Mouse (Mus musculus) midbrain, embryonic 15.5 days (tissue): ENCODE data around the gene 2010111I01Rik. TPM values are rescaled to one million over a fixed set of nuclear protein-coding genes. Genes with fewer than 3 reads are reported as not detected.
"Not testable (repeated sequence)": the region's sequence is repeated elsewhere in the genome, so short reads cannot be mapped to it uniquely, and the experiment has no call there.

Experiments used
- ATAC-seq: fragments of 200-750 bp; cut with Nextera tagmentation; replicated peaks from 2 replicates; pipeline ENCODE4 v1.8.0; 2017; ENCODE audit warnings: moderate TSS enrichment
- H3K27ac ChIP-seq: fragments of 300-500 bp; sonication (generic); 2 replicates; pipeline ENCODE4 v1.5.1; 2015; ENCODE audit warnings: mild to moderate bottlenecking, inconsistent platforms
- H3K27me3 ChIP-seq: fragments of 300-500 bp; sonication (generic); replicated peaks from 2 replicates; pipeline ENCODE4 v1.6.1; 2015; ENCODE audit warnings: inconsistent platforms
- H3K36me3 ChIP-seq: fragments of 300-500 bp; sonication (generic); replicated peaks from 2 replicates; pipeline ENCODE4 v1.6.1; 2015; ENCODE audit warnings: inconsistent platforms
- H3K4me1 ChIP-seq: fragments of 300-500 bp; sonication (generic); 2 replicates; pipeline ENCODE4 v1.6.1; 2015; ENCODE audit warnings: inconsistent platforms
- H3K4me2 ChIP-seq: fragments of 300-500 bp; sonication (generic); 2 replicates; pipeline ENCODE4 v1.6.1; 2015; ENCODE audit warnings: inconsistent platforms, mild to moderate bottlenecking, moderate library complexity
- H3K4me3 ChIP-seq: fragments of 300-500 bp; sonication (generic); 2 replicates; pipeline ENCODE4 v1.5.1; 2015; ENCODE audit warnings: mild to moderate bottlenecking, inconsistent platforms
- H3K9ac ChIP-seq: fragments of 300-500 bp; sonication (generic); 2 replicates; pipeline ENCODE4 v1.6.1; 2015; ENCODE audit warnings: mild to moderate bottlenecking, inconsistent platforms
- H3K9me3 ChIP-seq: fragments of 300-500 bp; sonication (generic); 2 replicates; pipeline ENCODE4 v1.6.1; 2016; ENCODE audit warnings: inconsistent platforms
- WGBS: fragments of 180-500 bp; shearing (Covaris S2); methylation state at CpG from one replicate; pipeline ENCODE4 v1.1.7; 2015; ENCODE audit warnings: mixed read lengths; 5-methylcytosine and 5-hydroxymethylcytosine counted together
- polyA plus RNA-seq: library from polyadenylated mRNA; unstranded; fragments of >200 nt; fragmentation: Nextera tagmentation; extraction: Ambion mirVana; gene quantifications from 2 replicates; pipeline ENCODE4 v1.2.1, GENCODE M21; 2015

Gene 2010111I01Rik
- polyA plus RNA-seq, 1 experiment from 2014 or later, result 29.0 TPM

DNA sequence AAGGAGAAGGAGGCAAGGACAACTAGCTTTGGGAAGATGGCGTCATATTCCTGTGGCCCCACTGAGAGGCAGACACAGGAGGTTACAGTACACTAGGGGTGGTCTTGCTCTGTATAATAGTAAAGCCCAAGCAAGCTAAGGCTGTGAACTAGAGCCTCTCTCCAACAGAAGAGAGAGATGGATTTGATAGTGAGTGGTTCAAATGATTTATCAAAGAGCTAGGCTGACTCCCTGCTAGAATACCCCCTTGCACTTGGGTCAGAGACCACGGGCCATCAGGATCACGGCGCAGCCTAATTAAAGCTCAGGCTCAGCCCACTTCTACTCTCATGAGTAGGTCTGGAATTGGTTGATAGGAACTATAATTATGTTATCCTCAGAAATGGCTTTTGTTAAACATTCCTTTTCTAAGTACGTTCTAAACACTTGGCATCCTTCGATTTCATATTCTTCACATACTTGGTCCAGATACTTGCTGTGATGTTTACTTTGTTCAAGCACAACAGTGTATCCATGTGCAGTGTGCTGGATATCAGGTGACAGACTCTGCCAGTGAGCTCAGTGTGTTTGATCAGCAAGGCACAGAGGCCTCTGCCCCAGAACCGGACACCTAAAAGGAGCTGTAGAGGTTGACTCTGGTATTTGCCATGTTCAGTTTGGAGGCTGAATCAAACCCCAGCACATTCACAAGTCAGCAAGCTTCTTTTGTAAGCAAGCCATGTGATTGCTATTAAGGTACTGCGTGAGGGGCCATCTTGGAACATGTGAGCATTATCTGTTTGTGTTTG, 261.3 kb downstream of the 2010111I01Rik start:
- H3K27ac ChIP-seq, result no peak overlapping the region
- H3K4me1 ChIP-seq, result no peaks in the 10 kb centered on the region
- no peaks in the 10 kb centered on the region for H3K9me3 ChIP-seq
- no peak overlapping the region for H3K4me3 ChIP-seq
- no peak for ATAC-seq
- H3K27me3 ChIP-seq, result no peaks in the 10 kb centered on the region
- H3K36me3 ChIP-seq, result no peaks in the 10 kb centered on the region
- 82% methylated on average over 8 of the region's 8 CpGs for WGBS
- H3K4me2 ChIP-seq, result no peak overlapping the region
- H3K9ac ChIP-seq, result no peak overlapping the region

DNA sequence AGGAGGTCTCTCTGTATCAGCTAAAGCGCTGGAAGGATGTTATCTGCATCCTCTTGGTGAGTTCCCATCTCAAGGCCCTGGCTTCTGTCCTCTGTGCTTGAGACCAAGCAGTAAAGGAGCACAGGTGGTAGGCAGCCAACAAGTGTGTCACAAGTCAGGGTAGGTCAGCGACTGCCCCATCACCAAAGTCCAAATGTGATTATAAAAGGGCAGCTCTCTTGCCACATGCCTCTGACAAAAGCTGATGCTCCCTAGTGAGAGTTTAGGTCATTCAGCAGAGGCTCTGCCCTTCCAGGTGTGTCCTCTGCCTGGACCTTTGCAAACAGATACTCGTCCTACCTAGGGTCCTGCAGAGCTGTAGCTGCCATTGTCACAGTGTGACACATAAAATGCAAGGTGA, 263.1 kb downstream of the 2010111I01Rik start:
- Histone ChIP-seq H3K9me3 (no peaks in the 10 kb centered on the region), H3K4me2 (no peak overlapping the region), H3K4me1 (no peaks in the 10 kb centered on the region), H3K9ac (no peak overlapping the region), H3K36me3 (no peaks in the 10 kb centered on the region), H3K27ac (no peak overlapping the region), H3K4me3 (no peak overlapping the region), H3K27me3 (no peaks in the 10 kb centered on the region)
- WGBS, result 87% methylated on average over 3 of the region's 3 CpGs
- no peak for ATAC-seq

DNA sequence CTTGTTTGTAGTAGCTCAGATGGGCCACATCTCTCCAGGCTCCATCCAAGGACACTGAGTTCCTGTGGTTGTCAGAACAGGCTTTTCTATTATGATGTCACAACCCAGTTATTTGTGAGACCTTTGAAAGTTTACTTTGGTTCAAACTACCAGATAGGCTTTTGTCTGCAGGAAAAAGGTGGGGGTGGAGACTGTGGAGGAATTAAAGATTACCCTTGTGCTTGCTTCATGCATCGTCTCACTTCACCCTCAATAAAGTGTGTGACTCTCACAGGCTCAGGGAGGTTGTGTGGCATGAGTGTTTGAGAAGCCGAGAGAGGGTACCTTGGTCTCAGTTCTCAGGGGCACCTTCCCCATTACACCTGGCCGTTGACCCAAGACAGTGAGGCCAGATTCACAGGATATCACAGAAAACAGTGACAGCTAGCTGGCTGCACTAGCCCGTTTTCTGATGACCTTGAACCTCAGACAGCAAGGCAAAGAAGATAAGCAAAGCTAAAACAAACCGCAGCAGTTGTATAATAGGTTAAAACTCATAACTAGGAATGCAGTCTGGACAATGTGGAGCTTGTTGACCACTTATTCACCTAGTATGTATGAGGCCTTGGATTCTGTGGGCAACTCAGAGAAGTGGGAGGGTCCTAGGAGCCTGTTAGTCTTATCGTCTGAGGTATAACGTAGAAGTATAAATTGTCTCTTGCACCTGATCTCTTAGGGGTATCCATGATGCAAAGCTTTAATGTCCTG, 266.4 kb downstream of the 2010111I01Rik start:
- Histone ChIP-seq H3K27ac (no peak overlapping the region), H3K27me3 (no peaks in the 10 kb centered on the region), H3K4me1 (no peaks in the 10 kb centered on the region), H3K4me2 (no peak overlapping the region), H3K4me3 (no peak overlapping the region), H3K9me3 (no peaks in the 10 kb centered on the region), H3K9ac (no peak overlapping the region), H3K36me3 (no peaks in the 10 kb centered on the region)
- ATAC-seq, result 0 out of 2 replicates have a peak, but pooled peaks have one; percentile 42
- WGBS, result 69% methylated on average over 7 of the region's 7 CpGs

DNA sequence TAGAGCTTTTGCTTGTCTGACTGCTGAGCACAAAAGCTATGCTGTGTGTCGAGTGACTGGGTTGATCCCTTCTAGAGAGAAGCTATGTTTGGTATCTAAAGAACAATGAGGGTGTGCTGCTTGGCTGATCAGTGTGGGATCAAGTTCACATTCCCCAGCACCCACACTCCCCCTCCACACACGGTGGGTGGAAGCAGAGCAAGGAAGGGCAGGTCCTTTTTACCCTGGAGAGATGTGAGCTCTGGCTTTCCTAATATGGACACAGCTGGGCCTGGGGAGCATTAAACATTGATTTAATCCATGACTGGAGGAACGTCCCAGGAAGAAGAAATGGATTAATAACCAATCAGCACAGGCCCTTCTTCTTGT, 267.0 kb downstream of the 2010111I01Rik start:
- no peaks in the 10 kb centered on the region for H3K4me1 ChIP-seq
- ATAC-seq, result no peak
- no peaks in the 10 kb centered on the region for H3K9me3 ChIP-seq
- no peaks in the 10 kb centered on the region for H3K27me3 ChIP-seq
- no peak overlapping the region for H3K4me2 ChIP-seq
- no peak overlapping the region for H3K4me3 ChIP-seq
- WGBS, result 14% methylated on average over 3 of the region's 3 CpGs
- no peaks in the 10 kb centered on the region for H3K36me3 ChIP-seq
- H3K27ac ChIP-seq, result no peak overlapping the region
- H3K9ac ChIP-seq, result no peak overlapping the region

DNA sequence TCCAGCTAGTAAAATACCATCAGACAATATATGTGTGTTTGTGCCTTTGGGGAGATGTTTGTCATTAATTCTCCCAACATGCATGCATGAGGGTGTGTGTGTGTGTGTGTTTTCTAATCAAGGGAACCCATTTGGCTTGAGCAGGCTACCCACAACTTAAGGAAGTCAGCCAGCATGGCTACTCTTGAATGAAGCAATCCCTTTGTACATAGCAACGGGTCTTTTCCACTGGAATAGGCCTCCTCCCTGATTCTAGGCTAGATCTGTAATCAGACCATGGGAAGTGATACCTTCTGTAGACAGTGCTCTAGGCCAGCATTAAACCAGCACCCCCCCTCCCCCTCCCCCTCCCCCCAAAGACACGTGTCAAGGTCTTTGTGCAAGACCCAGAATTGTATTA, 267.9 kb downstream of the 2010111I01Rik start:
- Histone ChIP-seq H3K36me3 (no peaks in the 10 kb centered on the region), H3K4me2 (no peak overlapping the region), H3K9me3 (no peaks in the 10 kb centered on the region), H3K27ac (no peak overlapping the region), H3K9ac (no peak overlapping the region), H3K27me3 (no peaks in the 10 kb centered on the region), H3K4me1 (no peaks in the 10 kb centered on the region), H3K4me3 (no peak overlapping the region)
- no peak for ATAC-seq
- WGBS, result 60% methylated on average over 2 of the region's 2 CpGs

DNA sequence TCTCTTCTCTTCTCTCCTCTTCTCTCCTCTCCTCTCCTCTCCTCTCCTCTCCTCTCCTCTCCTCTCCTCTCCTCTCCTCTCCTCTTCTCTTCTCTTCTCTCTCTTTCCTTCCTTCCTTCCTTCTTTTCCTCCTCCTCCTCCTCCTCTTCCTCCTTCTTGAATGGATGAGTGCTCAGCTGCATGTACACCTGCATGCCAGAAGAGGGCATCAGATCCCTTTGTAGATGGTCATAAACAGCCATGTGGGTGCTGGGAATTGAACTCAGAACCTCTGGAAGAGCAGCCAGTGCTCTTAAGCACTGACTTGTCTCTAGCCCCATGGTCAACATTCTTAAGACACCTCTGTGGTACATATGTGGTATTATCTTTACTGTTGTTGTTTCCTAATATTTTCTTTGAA, 269.8 kb downstream of the 2010111I01Rik start:
- not testable (repeated sequence) for H3K4me2 ChIP-seq, H3K4me3 ChIP-seq, H3K27ac ChIP-seq, H3K4me1 ChIP-seq, H3K36me3 ChIP-seq, H3K27me3 ChIP-seq, H3K9ac ChIP-seq, H3K9me3 ChIP-seq, ATAC-seq

DNA sequence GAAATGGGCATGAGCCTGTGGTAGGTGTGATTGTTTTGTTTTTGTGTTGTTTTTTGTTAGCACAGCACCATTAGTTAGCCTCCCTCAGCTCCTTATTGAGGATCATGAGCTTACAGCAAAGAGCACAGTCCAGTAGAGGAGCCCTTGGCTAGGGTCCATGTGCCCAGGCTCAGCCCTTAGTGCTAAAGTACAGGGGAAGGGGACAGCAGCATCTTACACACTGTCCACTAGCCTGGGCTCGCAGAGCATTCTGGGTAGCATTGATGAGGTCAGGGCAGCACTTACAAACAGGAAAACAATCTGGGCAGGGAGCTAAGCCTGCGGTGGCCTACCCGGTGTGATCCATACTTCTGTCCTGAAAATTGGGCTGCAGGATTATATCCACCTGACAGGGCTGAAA, 270.9 kb downstream of the 2010111I01Rik start:
- Histone ChIP-seq H3K9me3 (no peaks in the 10 kb centered on the region), H3K4me2 (no peak overlapping the region), H3K36me3 (no peaks in the 10 kb centered on the region), H3K27me3 (no peaks in the 10 kb centered on the region), H3K9ac (no peak overlapping the region), H3K4me3 (no peak overlapping the region), H3K27ac (no peak overlapping the region), H3K4me1 (peaks cover 12% of the 10 kb centered on the region)
- no peak for ATAC-seq
- 89% methylated on average over 3 of the region's 3 CpGs for WGBS

DNA sequence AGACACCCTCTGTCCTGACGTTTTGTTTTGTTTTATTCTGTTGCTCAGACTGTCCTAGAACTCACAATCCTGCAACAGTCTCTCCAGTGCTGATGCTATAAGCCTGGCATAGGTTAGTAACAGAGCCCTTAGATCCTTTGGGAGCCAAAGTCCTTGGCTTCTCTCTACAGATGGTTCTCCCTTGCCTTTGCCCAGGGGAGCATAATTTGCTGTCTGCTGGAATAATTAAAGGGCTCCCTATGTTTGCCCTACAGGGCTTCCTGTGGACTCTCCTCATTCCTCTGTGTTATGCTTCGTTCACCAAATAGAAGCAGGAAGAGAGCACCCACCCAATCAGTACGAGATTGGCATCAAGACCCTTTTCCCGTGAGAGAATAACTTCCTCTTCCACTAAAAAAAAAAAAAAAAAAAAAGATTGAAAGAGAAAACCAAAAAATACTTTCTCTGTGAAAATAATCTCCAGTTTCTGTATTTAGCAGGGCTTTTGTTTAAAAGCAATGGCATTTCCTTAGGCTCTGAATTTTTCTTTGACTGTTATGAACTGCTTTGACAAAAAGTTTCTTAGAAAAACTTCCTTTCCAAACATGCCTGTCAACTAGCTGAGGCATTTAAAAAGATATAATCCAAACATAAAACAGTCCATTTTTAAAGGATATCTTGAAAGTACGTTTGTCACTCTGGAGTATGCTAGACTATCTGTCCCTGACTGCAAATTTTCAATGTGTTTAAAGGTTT, 271.6 kb downstream of the 2010111I01Rik start:
- Histone ChIP-seq H3K4me2 (no peak overlapping the region), H3K4me1 (peaks cover 19% of the 10 kb centered on the region), H3K27me3 (no peaks in the 10 kb centered on the region), H3K9me3 (no peaks in the 10 kb centered on the region), H3K9ac (no peak overlapping the region), H3K27ac (no peak overlapping the region), H3K4me3 (no peak overlapping the region), H3K36me3 (no peaks in the 10 kb centered on the region)
- ATAC-seq, result no peak
- WGBS, result 61% methylated on average over 5 of the region's 5 CpGs

DNA sequence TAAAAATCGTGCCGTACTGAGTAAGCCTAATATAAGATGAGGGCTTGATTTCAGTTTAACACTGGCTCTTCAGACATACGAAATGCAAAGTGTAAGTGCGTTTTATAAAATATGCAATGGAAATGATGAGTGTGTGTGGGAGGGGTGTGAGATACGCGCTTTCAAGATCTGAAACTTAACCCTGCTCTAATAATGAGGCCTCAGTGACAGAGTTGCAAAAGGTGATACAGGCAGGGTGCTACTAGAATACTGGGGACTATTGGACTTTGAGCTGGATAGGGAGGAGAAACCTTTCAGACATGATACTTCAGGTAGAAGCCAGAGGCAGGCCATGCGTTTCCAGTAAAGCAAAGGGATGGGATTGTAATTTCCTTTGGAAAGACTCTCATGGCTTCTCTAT, 273.4 kb downstream of the 2010111I01Rik start:
- 89% methylated on average over 7 of the region's 7 CpGs for WGBS
- H3K27ac ChIP-seq, result no peak overlapping the region

DNA sequence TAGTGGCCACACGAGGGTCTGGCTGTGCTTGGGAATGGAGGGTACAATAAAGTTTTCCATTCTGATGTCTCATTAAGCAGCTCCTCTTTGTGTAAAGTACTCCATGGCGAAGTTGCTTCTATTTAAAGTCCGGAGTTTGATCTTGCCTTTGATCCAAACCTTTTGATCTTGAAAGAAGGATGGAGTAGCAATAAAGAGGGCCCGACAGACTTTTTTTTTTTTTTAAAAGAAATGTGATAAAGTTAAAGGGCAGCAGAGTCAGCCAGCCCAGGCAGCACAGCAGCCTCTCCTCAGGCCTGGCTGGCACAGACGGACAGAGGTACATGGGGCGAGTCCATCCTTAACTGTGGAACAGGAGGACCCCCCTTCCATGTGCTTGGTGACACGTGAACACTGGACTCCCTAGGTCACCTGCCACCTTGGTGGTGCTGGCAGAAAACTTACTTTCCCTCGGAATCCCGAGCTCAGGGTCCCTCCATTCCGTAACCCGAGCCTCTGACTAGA, 274.7 kb downstream of the 2010111I01Rik start:
- peaks cover 20% of the 10 kb centered on the region for H3K4me1 ChIP-seq
- peak overlapping the region; percentile 82 for H3K27ac ChIP-seq
- H3K9ac ChIP-seq, result peak overlapping the region; percentile 68
- peak overlapping the region; percentile 81 for H3K4me2 ChIP-seq
- peak; percentile 79 for ATAC-seq
- no peaks in the 10 kb centered on the region for H3K9me3 ChIP-seq
- H3K4me3 ChIP-seq, result peak overlapping the region; percentile 86
- 2% methylated on average over 11 of the region's 11 CpGs for WGBS
- H3K36me3 ChIP-seq, result no peaks in the 10 kb centered on the region
- no peaks in the 10 kb centered on the region for H3K27me3 ChIP-seq

More for the DNA sequence above, 273.4 kb downstream of the 2010111I01Rik start:
- no peaks in the 10 kb centered on the region for H3K9me3 ChIP-seq
- no peak for ATAC-seq
- H3K4me3 ChIP-seq, result no peak overlapping the region
- H3K36me3 ChIP-seq, result no peaks in the 10 kb centered on the region
- no peaks in the 10 kb centered on the region for H3K27me3 ChIP-seq
- no peak overlapping the region for H3K9ac ChIP-seq
- H3K4me1 ChIP-seq, result peaks cover 19% of the 10 kb centered on the region
- H3K4me2 ChIP-seq, result no peak overlapping the region

DNA sequence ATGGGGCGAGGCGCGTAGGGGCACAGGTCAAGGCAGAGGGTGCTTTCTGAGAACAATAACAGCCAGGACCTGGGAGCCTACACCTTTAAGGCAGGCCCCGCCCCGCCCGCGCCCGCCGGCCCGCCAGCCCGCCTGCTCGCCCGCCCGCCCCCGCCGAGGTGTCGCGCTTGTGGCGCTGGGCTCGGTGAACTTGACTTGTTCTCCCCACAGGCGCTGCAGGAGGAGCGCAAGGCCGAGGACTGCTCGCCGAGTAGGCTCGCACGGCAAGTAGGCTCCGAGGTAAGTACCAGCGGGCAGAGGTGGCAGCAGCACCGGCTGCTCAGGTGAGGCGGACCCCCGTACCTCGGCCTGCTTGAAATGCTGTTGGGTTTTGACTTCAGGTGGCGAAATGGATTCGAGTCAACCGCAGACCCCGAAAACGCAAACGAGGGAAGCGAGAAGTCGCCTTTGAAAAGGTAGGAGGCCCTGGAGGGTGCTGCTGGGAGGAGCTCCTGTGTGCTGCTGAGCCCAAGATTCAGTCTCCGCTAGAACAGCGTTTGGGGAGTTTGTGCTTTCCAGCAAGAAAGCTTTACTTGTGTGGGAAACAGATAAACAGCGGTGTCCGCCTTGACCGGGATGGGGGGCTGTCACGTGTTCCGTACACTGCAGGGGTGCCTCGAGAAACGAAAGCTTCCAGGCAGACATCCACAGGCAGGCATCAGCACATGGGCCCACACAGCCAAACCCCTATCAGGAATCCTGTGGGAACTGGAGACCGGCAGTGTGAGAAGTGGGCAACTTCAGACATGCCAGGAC, 275.4 kb downstream of the 2010111I01Rik start:
- Histone ChIP-seq H3K4me1 (peaks cover 25% of the 10 kb centered on the region), H3K27me3 (no peaks in the 10 kb centered on the region), H3K4me3 (peak overlapping the region; percentile 86), H3K9ac (peak overlapping the region; percentile 68), H3K9me3 (no peaks in the 10 kb centered on the region), H3K36me3 (no peaks in the 10 kb centered on the region), H3K4me2 (peak overlapping the region; percentile 81), H3K27ac (peak overlapping the region; percentile 82)
- under 1% methylated on average over 51 of the region's 51 CpGs for WGBS
- peak; percentile 88 for ATAC-seq
